Mouse (Mus musculus) heart, postnatal 0 days (tissue): ENCODE results near the gene Nfe2. TPM values are rescaled to one million over a fixed set of nuclear protein-coding genes. Genes with fewer than 3 reads are reported as not detected.

Experiments
- ATAC-seq: fragments of 200-750 bp; cut with Nextera tagmentation; 2 replicates; pipeline ENCODE4 v1.8.0; 2017; ENCODE audit warnings: low read depth, moderate number of reproducible peaks, moderate library complexity; ENCODE audit not compliant: insufficient read depth
- DNase-seq: peaks from one replicate; pipeline ENCODE4 v3.0.0-alpha.2; 2016; ENCODE audit warnings: low spot score
- H3K27ac ChIP-seq: fragments of 300-500 bp; sonication (generic); 2 replicates; pipeline ENCODE4 v1.5.1; 2014; ENCODE audit warnings: low read depth, mild to moderate bottlenecking
- H3K27me3 ChIP-seq: fragments of 300-500 bp; sonication (generic); 2 replicates; pipeline ENCODE4 v1.6.1; 2014; ENCODE audit warnings: low read length, mixed read lengths; ENCODE audit not compliant: control insufficient read depth, insufficient read depth
- H3K36me3 ChIP-seq: fragments of 300-500 bp; sonication (generic); replicated peaks from 2 replicates; pipeline ENCODE4 v1.6.1; 2014; ENCODE audit warnings: low read length, mixed read lengths; ENCODE audit not compliant: control insufficient read depth, insufficient read depth
- H3K4me1 ChIP-seq: fragments of 300-500 bp; sonication (generic); 2 replicates; pipeline ENCODE4 v1.6.1; 2014; ENCODE audit warnings: antibody characterized with exemption; ENCODE audit not compliant: control insufficient read depth, insufficient read depth
- H3K4me2 ChIP-seq: fragments of 300-500 bp; sonication (generic); 2 replicates; pipeline ENCODE4 v1.6.1; 2014; ENCODE audit warnings: low read depth, mild to moderate bottlenecking, low read length, moderate library complexity
- H3K4me3 ChIP-seq: fragments of 300-500 bp; sonication (generic); 2 replicates; pipeline ENCODE4 v1.5.1; 2014; ENCODE audit warnings: low read depth, low read length
- H3K9ac ChIP-seq: fragments of 300-500 bp; sonication (generic); replicated peaks from 2 replicates; pipeline ENCODE4 v1.6.1; 2014; ENCODE audit warnings: low read depth, low read length, mixed read lengths
- H3K9me3 ChIP-seq: fragments of 300-500 bp; sonication (generic); replicated peaks from 2 replicates; pipeline ENCODE4 v1.6.1; 2016; ENCODE audit warnings: low read length; ENCODE audit not compliant: control insufficient read depth
- CTCF ChIP-seq: IDR thresholded peaks from 2 replicates; pipeline ENCODE4 v1.5.1; 2016; ENCODE audit warnings: antibody characterized with exemption, control low read depth, low read depth
- EP300 ChIP-seq: IDR thresholded peaks from 2 replicates; pipeline ENCODE4 v1.6.1; 2016; ENCODE audit warnings: antibody characterized with exemption, low read depth
- WGBS: fragments of 180-500 bp; shearing (Covaris S2); extraction: QIAGEN DNeasy Blood & Tissue Kit; methylation state at CpG from one replicate; pipeline ENCODE4 v1.1.7; 2014; 5-methylcytosine and 5-hydroxymethylcytosine counted together
- polyA plus RNA-seq: library from polyadenylated mRNA; unstranded; fragments of >200 nt; fragmentation: Nextera tagmentation; extraction: Ambion mirVana; gene quantifications from 2 replicates; pipeline ENCODE4 v1.2.1, GENCODE M21; 2015
- total RNA-seq: library from RNA; depleted of rRNA; stranded (reverse); fragments of >200 nt; gene quantifications from 2 replicates; pipeline ENCODE4 v1.2.3, GENCODE M21; 2014; ENCODE audit warnings: low replicate concordance

Nfe2 gene
- total and polyA plus RNA-seq, 2 experiments from 2014 or later, result 1.2 to 1.9 TPM

GRCm38 (mm10) chr15:103259989-103260388 is 1.8 kb upstream of the Nfe2 start:
- WGBS, result 5% methylated on average over 1 of the region's 1 CpGs
- Histone ChIP-seq H3K27me3 (no peaks in the 10 kb centered on the region), H3K9me3 (no peaks in the 10 kb centered on the region), H3K9ac (no peak overlapping the region), H3K4me1 (peaks cover 17% of the 10 kb centered on the region), H3K4me2 (no peak overlapping the region), H3K4me3 (no peak overlapping the region), H3K36me3 (no peaks in the 10 kb centered on the region), H3K27ac (no peak overlapping the region)
- TF ChIP-seq CTCF, result no peak
- TF ChIP-seq EP300, result no peak
- DNase-seq (no peak), ATAC-seq (no peak)

GRCm38 (mm10) chr15:103259162-103259561 is 959 bp upstream of the Nfe2 start:
- Histone ChIP-seq H3K4me3 (no peak overlapping the region), H3K9me3 (no peaks in the 10 kb centered on the region), H3K27me3 (no peaks in the 10 kb centered on the region), H3K4me2 (no peak overlapping the region), H3K27ac (no peak overlapping the region; the same call in 1 of the 2 replicates), H3K4me1 (peaks cover 21% of the 10 kb centered on the region), H3K36me3 (no peaks in the 10 kb centered on the region), H3K9ac (no peak overlapping the region)
- ATAC-seq, result no peak
- 80% methylated on average over 5 of the region's 5 CpGs for WGBS
- DNase-seq, result no peak
- TF ChIP-seq CTCF, result no peak
- TF ChIP-seq EP300, result no peak

GRCm38 (mm10) chr15:103256210-103256986 is 1.8 kb downstream of the Nfe2 start:
- ATAC-seq, result no peak
- 85% methylated on average over 6 of the region's 6 CpGs for WGBS
- Histone ChIP-seq H3K27me3 (no peaks in the 10 kb centered on the region), H3K4me3 (no peak overlapping the region), H3K27ac (no peak overlapping the region), H3K9ac (no peak overlapping the region), H3K4me1 (peaks cover 21% of the 10 kb centered on the region), H3K36me3 (no peaks in the 10 kb centered on the region), H3K4me2 (no peak overlapping the region), H3K9me3 (no peaks in the 10 kb centered on the region)
- no peak for DNase-seq
- TF ChIP-seq EP300 (no peak), CTCF (no peak)

GRCm38 (mm10) chr15:103255169-103255568 is 3.0 kb downstream of the Nfe2 start:
- Histone ChIP-seq H3K4me3 (peak overlapping the region; percentile 49), H3K9ac (peak overlapping the region; percentile 59), H3K36me3 (no peaks in the 10 kb centered on the region), H3K9me3 (no peaks in the 10 kb centered on the region), H3K27ac (no peak overlapping the region), H3K4me2 (peak overlapping the region; percentile 87), H3K27me3 (no peaks in the 10 kb centered on the region), H3K4me1 (peaks cover 21% of the 10 kb centered on the region)
- under 1% methylated on average over 25 of the region's 25 CpGs for WGBS
- DNase-seq (peak; percentile 51), ATAC-seq (peak; percentile 21; the same call in 1 of the 2 replicates)
- TF ChIP-seq CTCF (no peak), EP300 (no peak)

GRCm38 (mm10) chr15:103253352-103253751 is 4.9 kb downstream of the Nfe2 start:
- WGBS, result 88% methylated on average over 1 of the region's 1 CpGs
- Histone ChIP-seq H3K36me3 (peaks cover 7% of the 10 kb centered on the region), H3K27ac (no peak overlapping the region), H3K9ac (no peak overlapping the region), H3K4me2 (no peak overlapping the region), H3K4me1 (peaks cover 16% of the 10 kb centered on the region), H3K27me3 (no peaks in the 10 kb centered on the region), H3K9me3 (no peaks in the 10 kb centered on the region), H3K4me3 (no peak overlapping the region)
- TF ChIP-seq CTCF (no peak), EP300 (no peak)
- ATAC-seq (no peak), DNase-seq (no peak)
